Mouse (Mus musculus) heart, embryonic 11.5 days (tissue): ENCODE measurements around the gene Tgm2. TPM values are rescaled to one million over a fixed set of nuclear protein-coding genes. Genes with fewer than 3 reads are reported as not detected.

Source experiments
- ATAC-seq: fragments of 200-750 bp; cut with Nextera tagmentation; replicated peaks from 2 replicates; pipeline ENCODE4 v1.8.0; 2017; ENCODE audit warnings: moderate library complexity; ENCODE audit not compliant: insufficient number of reproducible peaks, low FRiP score, low TSS enrichment
- H3K27ac ChIP-seq: fragments of 300-500 bp; sonication (generic); 2 replicates; pipeline ENCODE4 v1.5.1; 2014; ENCODE audit warnings: mild to moderate bottlenecking, low read depth, low read length
- H3K27me3 ChIP-seq: fragments of 300-500 bp; sonication (generic); 2 replicates; pipeline ENCODE4 v1.6.1; 2014; ENCODE audit warnings: mild to moderate bottlenecking, low read length, mixed read lengths; ENCODE audit not compliant: control insufficient read depth, insufficient read depth
- H3K36me3 ChIP-seq: fragments of 300-500 bp; sonication (generic); 2 replicates; pipeline ENCODE4 v1.6.1; 2014; ENCODE audit warnings: mild to moderate bottlenecking, low read length, moderate library complexity, mixed read lengths; ENCODE audit not compliant: control insufficient read depth, insufficient read depth
- H3K4me1 ChIP-seq: fragments of 300-500 bp; sonication (generic); 2 replicates; pipeline ENCODE4 v1.6.1; 2014; ENCODE audit warnings: low read length; ENCODE audit not compliant: control insufficient read depth, insufficient read depth
- H3K4me2 ChIP-seq: fragments of 300-500 bp; sonication (generic); 2 replicates; pipeline ENCODE4 v1.6.1; 2014; ENCODE audit warnings: mild to moderate bottlenecking, moderate library complexity
- H3K4me3 ChIP-seq: fragments of 300-500 bp; sonication (generic); 2 replicates; pipeline ENCODE4 v1.5.1; 2014; ENCODE audit warnings: low read depth, low read length
- H3K9ac ChIP-seq: fragments of 300-500 bp; sonication (generic); 2 replicates; pipeline ENCODE4 v1.6.1; 2014; ENCODE audit warnings: mild to moderate bottlenecking, low read depth, low read length, moderate library complexity
- H3K9me3 ChIP-seq: fragments of 300-500 bp; sonication (generic); replicated peaks from 2 replicates; pipeline ENCODE4 v1.6.1; 2016; ENCODE audit warnings: low read length; ENCODE audit not compliant: control insufficient read depth
- WGBS: fragments of 180-500 bp; shearing (Covaris S2); extraction: QIAGEN DNeasy Blood & Tissue Kit; methylation state at CpG from one replicate; pipeline ENCODE4 v1.1.7; 2014; ENCODE audit not compliant: insufficient replicate concordance; 5-methylcytosine and 5-hydroxymethylcytosine counted together
- polyA plus RNA-seq: library from polyadenylated mRNA; unstranded; fragments of >200 nt; fragmentation: Nextera tagmentation; extraction: Ambion mirVana; gene quantifications from 2 replicates; pipeline ENCODE4 v1.2.1, GENCODE M21; 2014

The Tgm2 gene
- polyA plus RNA-seq, 1 experiment from 2014 or later = 130 TPM

GRCm38 (mm10) chr2:158121645-158122326, 24.4 kb downstream of the Tgm2 start:
- H3K4me1 ChIP-seq = peaks cover 27% of the 10 kb centered on the region
- peak overlapping the region; percentile 74 for H3K27ac ChIP-seq
- H3K27me3 ChIP-seq = no peaks in the 10 kb centered on the region
- no peak overlapping the region for H3K4me2 ChIP-seq
- no peak; the same call in 1 of the 2 replicates for ATAC-seq
- 63% methylated on average over 12 of the region's 12 CpGs for WGBS
- H3K4me3 ChIP-seq = no peak overlapping the region
- peaks cover 50% of the 10 kb centered on the region for H3K36me3 ChIP-seq
- no peak overlapping the region for H3K9ac ChIP-seq
- H3K9me3 ChIP-seq = no peaks in the 10 kb centered on the region

GRCm38 (mm10) chr2:158120868-158121267, 25.4 kb downstream of the Tgm2 start:
- Histone ChIP-seq H3K4me3 (no peak overlapping the region), H3K4me1 (peaks cover 35% of the 10 kb centered on the region), H3K27ac (no peak overlapping the region), H3K9ac (no peak overlapping the region), H3K36me3 (peaks cover 46% of the 10 kb centered on the region), H3K9me3 (no peaks in the 10 kb centered on the region), H3K27me3 (no peaks in the 10 kb centered on the region), H3K4me2 (no peak overlapping the region)
- no peak for ATAC-seq
- WGBS = 87% methylated on average over 3 of the region's 3 CpGs

- Histone ChIP-seq H3K36me3 (peaks cover 40% of the 10 kb centered on the region), H3K4me1 (peaks cover 36% of the 10 kb centered on the region), H3K4me3 (no peak overlapping the region), H3K27me3 (no peaks in the 10 kb centered on the region), H3K27ac (no peak overlapping the region), H3K4me2 (no peak overlapping the region), H3K9me3 (no peaks in the 10 kb centered on the region), H3K9ac (no peak overlapping the region)
- 82% methylated on average over 8 of the region's 8 CpGs for WGBS
- no peak for ATAC-seq
Observed at GRCm38 (mm10) chr2:158120211-158120610, 26.0 kb downstream of the Tgm2 start.

GRCm38 (mm10) chr2:158119145-158119544, 27.1 kb downstream of the Tgm2 start:
- H3K4me3 ChIP-seq = no peak overlapping the region
- H3K4me1 ChIP-seq = peaks cover 45% of the 10 kb centered on the region
- H3K36me3 ChIP-seq = peaks cover 35% of the 10 kb centered on the region
- no peak overlapping the region for H3K9ac ChIP-seq
- no peaks in the 10 kb centered on the region for H3K9me3 ChIP-seq
- no peaks in the 10 kb centered on the region for H3K27me3 ChIP-seq
- H3K27ac ChIP-seq = no peak overlapping the region
- WGBS = 49% methylated on average over 4 of the region's 4 CpGs
- no peak overlapping the region for H3K4me2 ChIP-seq
- no peak for ATAC-seq

- Histone ChIP-seq H3K36me3 (peaks cover 24% of the 10 kb centered on the region), H3K9ac (no peak overlapping the region), H3K27me3 (no peaks in the 10 kb centered on the region), H3K4me2 (no peak overlapping the region), H3K4me1 (peaks cover 41% of the 10 kb centered on the region), H3K27ac (peak overlapping the region; percentile 10; the same call in 1 of the 2 replicates), H3K4me3 (no peak overlapping the region), H3K9me3 (no peaks in the 10 kb centered on the region)
- no peak for ATAC-seq
- 25% methylated on average over 6 of the region's 6 CpGs for WGBS
Observed at GRCm38 (mm10) chr2:158116653-158117052, 29.6 kb downstream of the Tgm2 start.

GRCm38 (mm10) chr2:158115838-158116453, 30.3 kb downstream of the Tgm2 start:
- H3K4me3 ChIP-seq = no peak overlapping the region
- no peaks in the 10 kb centered on the region for H3K27me3 ChIP-seq
- no peak overlapping the region for H3K9ac ChIP-seq
- 89% methylated on average over 3 of the region's 3 CpGs for WGBS
- peaks cover 24% of the 10 kb centered on the region for H3K36me3 ChIP-seq
- H3K9me3 ChIP-seq = no peaks in the 10 kb centered on the region
- ATAC-seq = no peak
- peaks cover 36% of the 10 kb centered on the region for H3K4me1 ChIP-seq
- H3K4me2 ChIP-seq = no peak overlapping the region
- peak overlapping the region; percentile 10; the same call in 1 of the 2 replicates for H3K27ac ChIP-seq

GRCm38 (mm10) chr2:158114931-158115330, 31.3 kb downstream of the Tgm2 start:
- no peaks in the 10 kb centered on the region for H3K9me3 ChIP-seq
- 33% methylated on average over 5 of the region's 5 CpGs for WGBS
- H3K9ac ChIP-seq = 0 out of 2 replicates have a peak overlapping the region, but pooled peaks have one; percentile 34

GRCm38 (mm10) chr2:158113591-158114257, 32.5 kb downstream of the Tgm2 start:
- Histone ChIP-seq H3K4me3 (peak overlapping the region; percentile 19; the same call in 1 of the 2 replicates), H3K4me1 (peaks cover 41% of the 10 kb centered on the region), H3K27me3 (no peaks in the 10 kb centered on the region), H3K27ac (peak overlapping the region; percentile 66), H3K9ac (peak overlapping the region; percentile 56; the same call in 1 of the 2 replicates), H3K9me3 (no peaks in the 10 kb centered on the region), H3K4me2 (peak overlapping the region; percentile 57), H3K36me3 (peaks cover 13% of the 10 kb centered on the region)
- WGBS = 12% methylated on average over 9 of the region's 9 CpGs
- peak; percentile 53 for ATAC-seq

More at GRCm38 (mm10) chr2:158114931-158115330, 31.3 kb downstream of the Tgm2 start:
- no peak for ATAC-seq
- Histone ChIP-seq H3K36me3 (peaks cover 20% of the 10 kb centered on the region), H3K4me1 (peaks cover 36% of the 10 kb centered on the region), H3K4me2 (no peak overlapping the region), H3K27me3 (no peaks in the 10 kb centered on the region), H3K27ac (peak overlapping the region; percentile 22; the same call in 1 of the 2 replicates), H3K4me3 (no peak overlapping the region)
